Mouse (Mus musculus) midbrain, embryonic 16.5 days (tissue): ENCODE results near the gene Sptssa. TPM values are rescaled to one million over a fixed set of nuclear protein-coding genes. Genes with fewer than 3 reads are reported as not detected.
"Not testable (repeated sequence)": the region's sequence is repeated elsewhere in the genome, so short reads cannot be mapped to it uniquely, and the experiment has no call there.

Experiments
- ATAC-seq: fragments of 200-750 bp; cut with Nextera tagmentation; 2 replicates; pipeline ENCODE4 v1.8.0; 2017; ENCODE audit warnings: moderate TSS enrichment
- H3K27ac ChIP-seq: fragments of 300-500 bp; sonication (generic); 2 replicates; pipeline ENCODE4 v1.5.1; 2014; ENCODE audit warnings: mild to moderate bottlenecking, low read length, mixed read lengths
- H3K27me3 ChIP-seq: fragments of 300-500 bp; sonication (generic); 2 replicates; pipeline ENCODE4 v1.6.1; 2014; ENCODE audit warnings: low read depth, low read length, mixed read lengths; ENCODE audit not compliant: control insufficient read depth, insufficient read depth
- H3K36me3 ChIP-seq: fragments of 300-500 bp; sonication (generic); 2 replicates; pipeline ENCODE4 v1.6.1; 2014; ENCODE audit warnings: mild to moderate bottlenecking, low read length, moderate library complexity, mixed read lengths; ENCODE audit not compliant: control insufficient read depth, insufficient read depth
- H3K4me1 ChIP-seq: fragments of 300-500 bp; sonication (generic); 2 replicates; pipeline ENCODE4 v1.6.1; 2014; ENCODE audit warnings: mild to moderate bottlenecking, low read length, mixed read lengths; ENCODE audit not compliant: control insufficient read depth, insufficient read depth
- H3K4me2 ChIP-seq: fragments of 300-500 bp; sonication (generic); 2 replicates; pipeline ENCODE4 v1.6.1; 2014; ENCODE audit warnings: mild to moderate bottlenecking, low read length, mixed read lengths
- H3K4me3 ChIP-seq: fragments of 300-500 bp; sonication (generic); 2 replicates; pipeline ENCODE4 v1.5.1; 2014; ENCODE audit warnings: low read depth, mild to moderate bottlenecking, low read length, moderate library complexity, mixed read lengths
- H3K9ac ChIP-seq: fragments of 300-500 bp; sonication (generic); 2 replicates; pipeline ENCODE4 v1.6.1; 2014; ENCODE audit warnings: low read depth, low read length, mixed read lengths
- H3K9me3 ChIP-seq: fragments of 300-500 bp; sonication (generic); replicated peaks from 2 replicates; pipeline ENCODE4 v1.6.1; 2014; ENCODE audit warnings: mild to moderate bottlenecking, low read length, mixed read lengths; ENCODE audit not compliant: control insufficient read depth, poor library complexity, severe bottlenecking
- WGBS: fragments of 180-500 bp; shearing (Covaris S2); extraction: QIAGEN DNeasy Blood & Tissue Kit; methylation state at CpG from one replicate; pipeline ENCODE4 v1.1.7; 2014; 5-methylcytosine and 5-hydroxymethylcytosine counted together
- polyA plus RNA-seq: library from polyadenylated mRNA; unstranded; fragments of >200 nt; fragmentation: Nextera tagmentation; extraction: Ambion mirVana; gene quantifications from 2 replicates; pipeline ENCODE4 v1.2.1, GENCODE M21; 2015

Gene Sptssa
- polyA plus RNA-seq, 1 experiment from 2014 or later = 208 TPM

DNA sequence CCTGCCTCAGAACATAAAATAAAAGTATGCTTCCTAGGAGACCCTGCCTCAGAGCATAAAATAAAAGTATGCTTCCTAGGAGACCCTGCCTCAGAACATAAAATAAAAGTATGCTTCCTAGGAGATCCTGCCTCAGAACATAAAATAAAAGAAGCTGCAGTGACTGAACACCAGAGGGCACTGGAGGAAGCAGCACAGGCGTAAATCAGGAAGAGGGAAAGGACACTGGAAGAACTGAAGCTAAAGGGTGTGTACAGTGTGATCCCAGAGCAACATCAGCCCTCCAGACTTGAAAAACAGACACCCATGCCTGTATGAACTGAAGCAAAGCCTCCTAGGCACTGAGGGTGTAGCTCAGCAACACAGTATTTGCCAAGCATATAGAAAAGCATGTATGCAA lies 26.8 kb upstream of the Sptssa start:
- Histone ChIP-seq H3K9ac (no peak overlapping the region), H3K4me3 (no peak overlapping the region), H3K27ac (no peak overlapping the region), H3K4me2 (no peak overlapping the region), H3K4me1 (no peaks in the 10 kb centered on the region), H3K36me3 (peaks cover 7% of the 10 kb centered on the region), H3K9me3 (no peaks in the 10 kb centered on the region), H3K27me3 (no peaks in the 10 kb centered on the region)
- no peak for ATAC-seq
- WGBS = 21% methylated on average over 1 of the region's 1 CpGs

DNA sequence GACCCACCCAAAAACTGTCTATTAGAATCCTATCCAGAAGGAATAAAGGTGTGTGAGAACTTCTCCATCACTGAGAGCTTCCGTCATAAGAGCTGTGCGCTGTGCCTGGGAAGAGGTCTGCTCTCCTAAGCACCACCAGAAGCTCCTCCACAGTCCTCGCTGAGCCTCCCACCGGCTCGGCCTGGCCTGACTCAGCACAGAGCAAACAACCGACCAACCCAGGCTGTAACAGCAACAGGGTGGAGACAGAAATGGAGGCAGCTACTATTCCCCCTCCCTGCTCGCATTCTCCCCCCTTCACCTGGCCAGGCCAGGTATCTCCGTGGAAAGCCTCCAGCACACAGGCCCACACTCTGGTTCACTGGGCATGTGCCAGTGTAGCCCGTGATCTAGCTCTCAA lies 20.3 kb upstream of the Sptssa start:
- H3K4me2 ChIP-seq = no peak overlapping the region
- H3K36me3 ChIP-seq = peaks cover 25% of the 10 kb centered on the region
- H3K4me1 ChIP-seq = no peaks in the 10 kb centered on the region
- no peak overlapping the region for H3K9ac ChIP-seq
- no peak for ATAC-seq
- no peak overlapping the region for H3K27ac ChIP-seq
- no peaks in the 10 kb centered on the region for H3K9me3 ChIP-seq
- no peak overlapping the region for H3K4me3 ChIP-seq
- WGBS = 95% methylated on average over 9 of the region's 9 CpGs
- H3K27me3 ChIP-seq = no peaks in the 10 kb centered on the region

DNA sequence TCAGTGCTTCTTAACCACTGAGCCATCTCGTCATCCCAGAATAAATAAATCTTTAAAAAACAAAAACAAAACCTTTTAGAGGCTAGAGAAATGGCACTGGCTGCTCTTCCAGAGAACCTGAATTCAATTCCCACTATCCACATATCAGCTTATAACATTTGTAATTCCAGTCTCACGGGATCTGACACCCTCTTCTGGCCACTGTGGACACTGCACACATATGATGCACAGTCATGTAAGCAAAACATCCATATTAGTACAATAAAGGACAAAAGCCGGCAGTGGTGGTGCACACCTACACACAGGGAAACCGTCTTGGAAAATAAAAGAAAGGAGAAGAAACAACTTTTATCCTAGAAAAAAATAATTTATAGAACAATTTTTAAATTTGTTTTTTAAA lies 19.0 kb upstream of the Sptssa start:
- Histone ChIP-seq H3K9me3 (no peaks in the 10 kb centered on the region), H3K27ac (no peak overlapping the region), H3K27me3 (no peaks in the 10 kb centered on the region), H3K9ac (no peak overlapping the region), H3K4me2 (no peak overlapping the region), H3K4me3 (no peak overlapping the region), H3K36me3 (peaks cover 28% of the 10 kb centered on the region), H3K4me1 (no peaks in the 10 kb centered on the region)
- 96% methylated on average over 4 of the region's 4 CpGs for WGBS
- ATAC-seq = no peak

DNA sequence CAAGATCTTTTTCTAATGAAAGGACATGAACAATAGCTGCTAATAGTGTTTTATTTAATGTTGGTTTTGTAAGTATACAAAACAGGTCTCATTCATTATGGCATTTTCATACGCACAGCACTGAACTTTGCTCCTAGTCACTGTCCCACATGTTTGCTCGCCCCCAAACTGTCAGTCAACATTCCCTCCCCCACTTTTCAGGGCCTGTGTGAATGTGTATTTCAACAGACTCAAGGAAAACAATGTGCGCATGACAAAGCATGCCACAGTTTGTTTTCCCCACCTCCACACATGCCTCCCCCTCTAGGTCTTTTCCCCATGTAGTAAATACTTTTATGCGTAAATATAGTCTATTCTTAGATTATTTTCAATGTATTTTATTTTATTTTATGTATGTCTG lies 14.9 kb upstream of the Sptssa start:
- H3K4me3 ChIP-seq = no peak overlapping the region
- H3K27me3 ChIP-seq = no peaks in the 10 kb centered on the region
- no peak overlapping the region for H3K27ac ChIP-seq
- no peak overlapping the region for H3K9ac ChIP-seq
- H3K4me2 ChIP-seq = no peak overlapping the region
- no peaks in the 10 kb centered on the region for H3K4me1 ChIP-seq
- no peaks in the 10 kb centered on the region for H3K9me3 ChIP-seq
- ATAC-seq = no peak
- peaks cover 19% of the 10 kb centered on the region for H3K36me3 ChIP-seq
- 91% methylated on average over 4 of the region's 4 CpGs for WGBS

DNA sequence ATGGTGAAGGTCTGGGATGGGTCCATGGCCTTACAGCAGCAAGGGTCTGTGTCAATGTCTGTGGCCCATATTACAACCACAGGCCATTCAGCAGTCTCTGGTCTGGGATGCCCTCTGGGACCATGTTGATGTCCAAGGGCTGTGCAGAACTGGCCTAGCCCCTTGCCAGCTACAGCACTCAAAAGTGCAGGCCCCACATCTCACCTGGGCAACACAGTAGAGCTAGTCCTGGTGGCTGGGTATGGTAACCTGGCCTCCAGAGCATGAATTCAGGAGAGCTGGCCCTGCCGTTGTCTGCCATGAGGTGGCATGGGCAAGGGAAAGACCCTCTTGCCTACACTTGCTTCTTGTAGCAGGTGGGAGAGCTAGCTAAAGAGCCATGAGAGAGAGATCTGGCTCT lies 11.8 kb upstream of the Sptssa start:
- Histone ChIP-seq H3K4me1 (no peaks in the 10 kb centered on the region), H3K4me3 (no peak overlapping the region), H3K9me3 (no peaks in the 10 kb centered on the region), H3K9ac (no peak overlapping the region), H3K27ac (no peak overlapping the region), H3K27me3 (no peaks in the 10 kb centered on the region), H3K4me2 (no peak overlapping the region), H3K36me3 (peaks cover 11% of the 10 kb centered on the region)
- no peak for ATAC-seq
- WGBS = 100% methylated on average over 1 of the region's 1 CpGs

DNA sequence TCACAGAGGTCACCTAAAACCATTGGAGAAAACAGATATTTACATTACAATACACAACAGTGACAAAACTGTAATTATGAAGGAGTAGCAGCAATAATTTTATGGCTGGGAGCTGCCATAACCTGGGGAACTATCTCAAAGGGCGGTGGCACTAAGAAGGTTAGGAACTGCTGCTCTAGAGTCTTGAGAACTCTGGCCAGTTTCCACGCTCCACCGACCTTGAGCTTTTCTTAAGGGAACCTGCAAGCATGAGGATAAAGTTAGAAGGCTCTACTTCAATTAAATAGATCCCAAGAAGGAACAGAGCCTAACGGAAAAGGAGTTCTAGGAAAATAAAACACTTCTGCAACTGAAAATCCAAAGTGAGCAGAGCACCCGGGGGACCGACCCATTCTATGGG lies 9.2 kb upstream of the Sptssa start:
- ATAC-seq = no peak
- WGBS = 77% methylated on average over 6 of the region's 6 CpGs

DNA sequence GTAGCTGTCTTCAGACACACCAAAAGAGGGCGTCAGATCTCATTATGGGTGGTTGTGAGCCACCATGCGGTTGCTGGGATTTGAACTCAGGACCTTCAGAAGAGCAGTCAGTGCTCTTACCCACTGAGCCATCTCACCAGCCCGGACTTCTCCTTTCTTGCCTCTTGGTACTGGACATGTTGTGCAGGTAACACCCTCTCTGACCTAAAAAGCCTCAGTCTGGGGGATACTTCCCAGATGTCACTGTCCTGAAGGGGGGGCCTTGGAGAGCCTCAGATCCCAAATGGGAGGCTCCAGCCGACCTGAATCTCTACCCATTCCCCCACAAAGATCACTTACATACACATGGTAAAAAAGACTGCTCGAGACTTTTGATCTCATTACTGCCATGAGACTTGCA lies 5.1 kb upstream of the Sptssa start:
- not testable (repeated sequence) for ATAC-seq
- 80% methylated on average over 5 of the region's 5 CpGs for WGBS

More for the DNA sequence above, 9.2 kb upstream of the Sptssa start:
- Histone ChIP-seq H3K4me2 (no peak overlapping the region), H3K27me3 (no peaks in the 10 kb centered on the region), H3K27ac (no peak overlapping the region), H3K9ac (no peak overlapping the region), H3K4me1 (no peaks in the 10 kb centered on the region), H3K36me3 (no peaks in the 10 kb centered on the region), H3K4me3 (no peak overlapping the region), H3K9me3 (no peaks in the 10 kb centered on the region)

DNA sequence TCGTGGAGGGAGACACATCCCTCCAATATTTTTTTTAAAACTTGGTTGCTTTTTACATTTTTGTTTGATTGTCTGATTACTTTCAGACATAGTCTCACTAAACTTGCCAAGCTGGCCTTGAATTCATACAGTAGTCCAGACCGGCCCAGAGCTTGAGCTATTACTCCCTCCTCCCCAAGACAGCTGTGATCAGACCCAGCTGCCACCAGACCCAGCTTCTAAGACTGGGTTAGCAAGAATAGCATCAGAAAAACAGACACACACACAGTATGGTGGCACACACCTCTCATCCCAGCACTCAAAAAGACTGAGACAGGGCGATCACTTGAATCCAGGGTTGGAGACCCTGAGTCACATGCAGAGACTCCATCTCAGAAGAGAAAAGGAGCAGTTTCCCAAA lies 3.5 kb upstream of the Sptssa start:
- ATAC-seq = no peak
- H3K4me2 ChIP-seq = no peak overlapping the region
- no peak overlapping the region for H3K27ac ChIP-seq
- no peaks in the 10 kb centered on the region for H3K27me3 ChIP-seq
- H3K4me1 ChIP-seq = peaks cover 9% of the 10 kb centered on the region
- H3K9ac ChIP-seq = no peak overlapping the region
- no peak overlapping the region for H3K4me3 ChIP-seq
- 87% methylated on average over 3 of the region's 3 CpGs for WGBS
- no peaks in the 10 kb centered on the region for H3K9me3 ChIP-seq
- H3K36me3 ChIP-seq = no peaks in the 10 kb centered on the region

More for the DNA sequence above, 5.1 kb upstream of the Sptssa start:
- not testable (repeated sequence) for H3K27ac ChIP-seq, H3K9ac ChIP-seq, H3K4me3 ChIP-seq, H3K36me3 ChIP-seq, H3K4me2 ChIP-seq, H3K4me1 ChIP-seq, H3K27me3 ChIP-seq, H3K9me3 ChIP-seq

DNA sequence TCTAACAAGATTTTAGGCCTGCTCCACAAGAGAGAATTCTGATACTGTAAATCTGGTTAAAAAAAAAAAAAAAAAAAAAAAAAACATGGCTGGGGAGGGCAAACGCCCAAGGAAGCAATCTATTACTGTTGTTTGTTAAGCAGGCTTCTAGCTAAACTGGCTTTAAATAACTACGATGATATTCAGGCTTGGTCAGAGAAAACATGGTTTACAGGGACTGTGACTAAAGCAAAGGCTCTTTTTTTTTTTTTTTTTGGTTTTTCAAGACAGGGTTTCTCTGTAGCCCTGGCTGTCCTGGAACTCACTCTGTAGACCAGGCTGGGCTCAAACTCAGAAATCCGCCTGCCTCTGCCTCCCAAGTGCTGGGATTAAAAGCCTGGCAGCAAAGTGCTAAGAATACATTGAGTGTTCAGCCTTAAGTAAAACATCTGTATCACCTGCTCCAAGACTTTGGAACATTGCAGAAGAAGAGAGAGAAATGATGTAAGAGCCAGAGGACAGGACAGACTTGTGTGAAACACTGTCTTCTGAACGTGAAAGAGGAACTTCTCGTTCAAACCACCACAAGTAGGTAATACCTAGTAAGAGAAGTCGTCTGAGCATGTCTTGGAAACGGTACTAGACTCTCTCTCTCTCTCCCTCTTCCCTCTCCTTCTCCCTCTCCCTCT lies 2.2 kb upstream of the Sptssa start:
- WGBS = 76% methylated on average over 7 of the region's 7 CpGs
- H3K4me1 ChIP-seq = peaks cover 22% of the 10 kb centered on the region
- no peak overlapping the region for H3K27ac ChIP-seq

More for the DNA sequence above, 2.2 kb upstream of the Sptssa start:
- no peak overlapping the region for H3K9ac ChIP-seq
- no peaks in the 10 kb centered on the region for H3K36me3 ChIP-seq
- no peak overlapping the region for H3K4me2 ChIP-seq
- H3K27me3 ChIP-seq = no peaks in the 10 kb centered on the region
- no peaks in the 10 kb centered on the region for H3K9me3 ChIP-seq
- no peak for ATAC-seq
- H3K4me3 ChIP-seq = no peak overlapping the region
